Mouse (Mus musculus): ENCODE measurements around the gene Zfp219.

Gene Zfp219

DNA sequence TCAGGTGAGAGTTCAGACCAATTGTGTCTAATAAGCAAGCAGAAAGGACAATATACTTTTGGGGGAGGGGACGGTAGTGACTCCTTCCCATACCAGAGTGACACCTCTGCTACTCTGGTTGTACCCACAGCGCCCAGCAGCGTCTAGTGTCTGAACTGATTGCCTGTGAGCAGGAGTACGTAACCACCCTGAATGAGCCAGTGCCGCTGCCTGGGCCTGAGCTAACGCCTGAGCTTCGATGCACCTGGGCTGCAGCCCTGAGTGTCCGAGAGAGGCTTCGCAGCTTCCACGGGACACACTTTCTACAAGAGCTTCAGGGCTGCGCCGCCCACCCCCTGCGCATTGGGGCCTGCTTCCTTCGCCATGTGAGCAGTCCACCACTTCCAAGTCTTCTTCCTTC lies 23.1 kb downstream of the Zfp219 start:
- DNase-seq (ENCODE audit: low read depth, low spot score), result peak; percentile 46

DNA sequence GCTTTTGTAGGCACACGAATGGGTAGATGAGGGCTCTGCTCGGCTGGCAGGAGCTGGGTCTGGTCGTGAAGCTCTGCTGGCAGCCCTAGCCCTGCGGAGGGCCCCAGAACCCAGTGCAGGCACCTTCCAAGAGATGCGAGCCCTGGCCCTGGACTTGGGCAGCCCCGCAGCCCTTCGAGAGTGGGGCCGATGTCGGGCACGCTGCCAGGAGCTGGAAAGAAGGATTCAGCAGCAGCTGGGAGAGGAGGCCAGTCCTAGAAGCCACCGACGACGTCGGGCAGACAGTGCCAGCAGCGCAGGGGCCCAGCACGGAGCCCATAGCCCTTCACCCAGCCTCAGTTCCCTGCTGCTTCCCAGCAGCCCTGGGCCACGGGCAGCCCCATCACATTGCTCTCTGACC lies 23.7 kb downstream of the Zfp219 start:
- no peak for DNase-seq (ENCODE audit: low read depth, low spot score)

DNA sequence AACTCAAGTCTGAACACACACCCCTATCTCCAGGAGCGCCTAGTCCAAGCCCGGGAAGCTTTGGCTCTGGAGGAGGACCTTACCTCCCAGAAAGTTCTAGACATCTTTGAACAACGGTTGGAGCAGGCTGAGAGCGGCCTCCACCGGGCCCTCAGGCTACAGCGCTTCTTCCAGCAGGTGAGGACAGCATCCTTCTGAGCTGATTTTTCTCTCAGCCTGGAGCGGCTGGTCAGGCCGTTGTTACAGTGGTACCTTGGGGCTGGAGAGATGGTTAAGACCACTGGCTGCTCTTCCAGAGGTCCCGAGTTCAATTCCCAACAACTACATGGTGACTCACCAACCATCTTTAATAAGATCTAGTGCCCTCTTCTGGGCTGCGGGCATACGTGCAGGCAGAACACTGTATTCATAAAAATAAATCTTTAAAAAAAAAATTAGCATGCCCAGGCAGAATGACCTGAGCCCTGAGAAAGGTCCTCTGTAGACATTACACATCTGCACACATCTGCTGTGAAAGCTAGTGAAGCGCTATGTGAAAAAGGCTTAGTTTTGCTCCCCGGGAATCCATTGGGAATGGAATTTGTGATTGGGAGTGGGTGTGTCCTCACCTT lies 24.2 kb downstream of the Zfp219 start:
- peak; percentile 59 for DNase-seq (ENCODE audit: low read depth, low spot score)

DNA sequence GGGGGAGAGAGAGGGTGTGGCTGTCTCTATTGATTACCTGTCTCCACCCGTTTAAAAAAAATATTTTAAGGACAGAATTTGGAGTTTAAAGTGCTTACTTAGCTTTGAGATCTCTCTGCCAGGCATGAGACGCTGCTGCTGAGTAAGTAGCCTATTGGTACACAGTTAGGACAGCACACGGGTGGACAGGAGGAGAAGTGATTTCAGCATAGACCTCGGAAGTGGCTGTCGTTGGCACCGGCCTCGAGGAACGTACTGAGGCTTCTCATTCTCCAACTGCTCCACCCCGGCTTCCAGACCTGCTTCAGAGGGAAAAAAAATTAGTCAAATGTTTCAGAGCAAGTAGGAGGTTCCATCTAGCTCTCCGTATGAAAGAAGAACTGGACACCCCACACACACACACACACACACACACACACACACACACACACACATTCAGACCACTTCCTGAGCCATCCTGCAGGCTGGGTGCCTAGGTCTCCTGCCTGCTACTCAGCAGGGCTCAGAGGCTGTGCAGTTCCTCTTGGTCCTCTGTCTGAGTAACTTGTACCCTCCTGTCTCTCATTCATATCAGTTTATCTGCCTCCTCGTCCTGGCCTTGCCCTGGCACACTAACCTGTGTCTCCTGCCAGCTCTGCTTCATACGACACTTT lies 25.2 kb downstream of the Zfp219 start:
- DNase-seq (ENCODE audit: low read depth, low spot score), result no peak

DNA sequence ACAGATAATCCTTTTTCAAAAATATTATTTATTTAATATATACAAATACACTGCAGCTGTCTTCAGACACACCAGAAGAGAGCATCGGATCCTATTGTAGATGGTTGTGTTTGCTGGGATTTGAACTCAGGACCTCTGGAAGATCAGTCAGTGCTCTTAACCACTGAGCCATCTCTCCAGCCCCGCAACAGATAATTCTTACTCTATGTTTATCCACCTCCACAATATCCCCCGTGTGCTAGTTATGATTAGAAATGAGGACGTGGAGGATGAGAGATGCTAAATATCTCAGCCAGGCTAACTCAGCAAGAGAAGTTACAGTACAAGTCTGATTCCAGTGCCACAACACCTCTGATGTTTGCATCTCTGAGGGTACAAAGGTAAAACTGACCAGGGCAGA lies 26.1 kb downstream of the Zfp219 start:
- no peak for DNase-seq (ENCODE audit: low read depth, low spot score)

DNA sequence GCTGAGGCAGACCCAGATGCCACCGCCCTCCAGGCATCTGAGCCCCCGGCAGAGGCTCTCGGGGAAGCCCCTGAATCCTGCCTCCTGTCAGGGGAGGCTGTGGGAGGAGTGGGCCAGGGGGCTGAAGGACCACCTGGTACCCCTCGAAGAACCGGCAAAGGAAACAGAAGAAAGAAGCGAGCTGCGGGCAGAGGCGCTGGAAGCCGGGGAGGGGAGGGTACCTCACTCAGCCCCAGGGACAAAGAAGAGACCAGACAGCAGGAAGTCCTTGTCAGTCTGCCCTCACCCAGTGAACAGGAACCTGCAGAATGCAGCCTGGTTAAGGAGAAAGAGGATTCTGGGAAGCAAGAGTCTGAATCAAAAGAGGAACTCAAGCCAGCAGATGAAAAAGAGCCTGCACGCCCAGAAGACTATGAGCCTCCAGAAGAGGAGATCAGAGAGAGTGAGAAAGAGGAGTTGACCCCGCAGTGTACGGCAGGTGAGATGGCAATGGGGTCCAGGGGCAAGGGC lies 31.0 kb downstream of the Zfp219 start:
- peak; percentile 2 for DNase-seq (ENCODE audit: low read depth, low spot score)

DNA sequence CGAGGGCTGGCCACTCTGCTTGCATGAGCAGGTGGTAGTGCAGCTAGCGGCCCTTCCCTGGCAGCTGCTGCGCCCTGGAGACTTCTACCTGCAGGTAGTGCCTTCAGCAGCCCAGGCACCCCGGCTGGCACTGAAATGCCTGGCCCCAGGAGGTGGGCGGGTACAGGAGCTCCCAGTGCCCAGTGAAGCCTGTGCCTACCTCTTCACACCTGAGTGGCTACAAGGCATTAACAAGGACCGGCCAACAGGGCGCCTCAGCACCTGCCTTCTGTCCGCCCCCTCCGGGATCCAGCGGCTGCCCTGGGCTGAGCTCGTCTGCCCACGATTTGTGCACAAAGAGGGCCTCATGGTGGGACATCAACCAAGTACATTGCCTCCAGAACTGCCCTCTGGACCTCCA lies 31.8 kb downstream of the Zfp219 start:
- peak; percentile 3 for DNase-seq (ENCODE audit: low read depth, low spot score)

DNA sequence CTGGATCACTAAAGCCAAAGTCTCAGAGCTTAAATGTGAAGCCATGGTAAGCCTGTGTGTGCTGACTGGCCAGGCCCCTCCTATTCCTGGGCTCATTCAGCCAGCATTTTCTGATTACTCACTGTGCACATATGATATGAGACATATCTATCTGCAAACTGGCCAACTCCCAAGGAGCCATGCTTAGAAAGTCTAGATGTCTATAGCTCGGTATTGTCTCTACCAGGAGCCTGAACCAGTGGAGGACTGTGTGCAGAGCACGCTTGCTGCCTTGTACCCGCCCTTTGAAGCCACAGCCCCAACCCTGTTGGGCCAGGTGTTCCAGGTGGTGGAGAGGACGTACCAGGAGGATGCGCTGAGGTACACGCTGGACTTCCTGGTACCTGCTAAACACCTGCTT lies 33.4 kb downstream of the Zfp219 start:
- DNase-seq (ENCODE audit: low read depth, low spot score), result peak; percentile 0

DNA sequence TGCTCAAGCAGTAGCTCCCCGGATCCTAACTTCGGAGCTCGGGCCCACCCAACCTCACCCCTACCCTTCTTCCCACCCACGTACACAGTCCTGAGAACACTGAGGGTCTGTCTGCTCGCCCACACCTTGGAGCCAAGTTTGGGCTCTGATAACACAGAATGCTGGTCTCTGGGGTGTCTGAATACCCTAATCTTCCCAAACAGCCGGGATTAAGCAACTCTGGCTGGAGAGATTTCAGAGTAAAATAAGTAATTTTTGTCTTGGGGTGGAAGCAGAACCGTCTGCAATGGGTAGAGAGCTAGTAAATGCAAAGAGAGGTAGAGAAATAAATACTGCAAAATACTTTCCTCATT lies 34.4 kb downstream of the Zfp219 start:
- no peak for DNase-seq (ENCODE audit: low read depth, low spot score)

DNA sequence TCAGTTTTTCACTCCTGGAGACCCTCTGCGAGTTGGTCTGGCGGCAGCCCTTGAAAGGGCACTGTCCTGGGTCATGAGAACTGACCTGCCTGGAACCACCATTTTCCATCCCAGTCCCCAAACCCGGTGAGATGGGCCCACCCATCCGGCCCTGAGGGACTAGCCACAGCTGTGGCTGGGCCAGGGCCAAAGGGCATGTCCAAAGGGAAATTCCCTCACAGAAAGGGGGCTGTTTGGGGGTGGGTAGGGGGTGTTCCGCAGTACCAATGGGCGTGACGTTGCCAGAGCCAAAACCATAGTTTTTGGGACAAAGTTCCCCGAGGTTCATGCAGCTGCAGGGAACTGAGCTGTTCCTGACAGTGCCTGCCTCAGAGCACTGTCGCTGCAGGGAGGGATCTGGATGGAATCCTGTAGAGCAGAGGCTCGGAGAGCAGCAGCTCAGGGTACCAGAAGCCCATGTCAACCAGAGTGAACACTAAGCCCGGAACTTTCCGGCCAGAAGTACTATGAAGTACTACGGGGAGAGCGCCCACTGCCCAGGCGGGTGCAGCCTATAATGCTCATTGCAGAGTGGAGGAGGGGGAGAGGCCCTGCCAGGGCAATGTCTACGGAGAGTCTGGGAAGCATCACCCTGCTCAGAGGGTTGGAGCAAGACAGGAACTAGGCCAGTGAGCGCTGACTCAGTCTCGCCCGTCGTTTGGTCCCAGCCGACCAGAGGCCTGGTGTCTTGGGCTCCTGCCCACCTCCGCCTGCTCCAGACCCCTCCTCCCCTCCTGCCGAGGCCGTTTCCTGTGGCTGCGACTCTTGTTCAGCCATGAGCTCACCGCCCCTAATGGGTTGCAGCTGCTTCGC lies 35.0 kb downstream of the Zfp219 start:
- peak; percentile 59 for DNase-seq (ENCODE audit: low read depth, low spot score)

DNA sequence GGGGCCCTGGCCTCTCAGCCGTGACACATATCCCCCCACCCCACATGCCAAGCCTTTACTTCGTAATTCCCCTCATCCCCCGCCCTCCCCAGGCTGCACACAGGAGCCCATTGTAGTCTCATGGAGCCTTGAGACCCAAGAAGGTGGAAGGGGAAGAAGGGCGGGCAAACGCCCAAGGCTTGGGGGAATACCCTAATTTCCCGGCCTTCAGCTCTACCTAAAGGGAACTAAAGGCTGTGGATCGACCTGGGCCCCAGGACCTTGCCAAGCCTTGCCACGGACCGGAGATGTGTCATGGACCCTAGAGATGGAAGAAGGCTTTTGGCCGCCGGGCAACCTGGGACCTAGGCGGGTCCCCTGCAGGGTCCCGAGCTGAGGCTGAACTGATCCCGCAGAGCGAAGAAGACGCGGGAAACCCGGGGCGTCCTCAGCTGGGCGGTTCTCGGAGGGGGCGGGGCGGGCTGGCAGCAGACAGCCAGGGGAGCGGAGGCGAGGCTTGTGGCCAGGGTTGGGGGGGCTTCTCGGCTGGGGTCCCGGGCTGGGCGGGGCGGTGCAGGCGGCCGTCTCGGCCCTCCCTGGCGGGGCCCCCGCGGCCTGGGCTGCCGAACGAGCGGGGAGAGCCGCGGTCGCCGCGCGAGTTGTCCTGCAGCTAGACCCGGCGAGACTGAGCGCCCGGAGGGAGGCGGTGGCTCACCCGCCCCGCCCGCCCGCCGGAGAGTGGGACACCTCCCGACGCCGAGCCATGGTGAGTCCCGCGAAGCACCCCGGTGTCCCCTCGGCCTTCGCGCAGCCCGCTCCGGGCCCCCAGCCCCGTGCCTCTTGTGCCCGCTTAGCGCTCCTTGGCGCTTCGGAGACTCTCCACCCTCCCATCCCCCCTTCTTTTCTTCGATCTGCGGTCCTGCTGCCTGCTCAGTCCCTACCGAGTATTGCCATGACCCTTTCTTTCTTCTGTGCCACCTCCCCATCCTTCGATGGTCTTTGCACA lies 36.0 kb downstream of the Zfp219 start, which contains the start of gene Arhgef40:
TSS of gene Arhgef40 (plus strand) at position 473 of the 985 bp plus-strand sequence.
- DNase-seq (ENCODE audit: low read depth, low spot score), result peak; percentile 51

DNA sequence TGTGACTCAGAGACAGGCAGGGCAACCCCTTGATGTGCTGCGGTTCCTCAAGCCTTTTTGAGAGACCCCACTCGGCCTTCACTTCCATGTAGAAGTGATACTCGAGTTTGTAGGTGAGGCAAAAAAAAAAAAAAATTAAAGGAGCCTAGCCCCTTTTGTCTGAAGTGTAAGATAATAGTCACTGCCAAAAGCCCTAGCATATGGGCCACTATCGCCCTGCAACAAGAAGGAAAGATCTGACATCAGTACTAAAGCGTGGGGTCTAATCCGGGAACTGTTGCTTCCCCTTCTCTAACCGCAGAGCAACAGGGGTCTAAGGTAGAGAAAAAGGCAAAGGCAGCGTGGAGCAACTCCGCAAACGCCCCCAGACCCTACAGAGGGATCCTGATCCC lies 36.7 kb downstream of the Zfp219 start:
- no peak for DNase-seq (ENCODE audit: low read depth, low spot score)

DNA sequence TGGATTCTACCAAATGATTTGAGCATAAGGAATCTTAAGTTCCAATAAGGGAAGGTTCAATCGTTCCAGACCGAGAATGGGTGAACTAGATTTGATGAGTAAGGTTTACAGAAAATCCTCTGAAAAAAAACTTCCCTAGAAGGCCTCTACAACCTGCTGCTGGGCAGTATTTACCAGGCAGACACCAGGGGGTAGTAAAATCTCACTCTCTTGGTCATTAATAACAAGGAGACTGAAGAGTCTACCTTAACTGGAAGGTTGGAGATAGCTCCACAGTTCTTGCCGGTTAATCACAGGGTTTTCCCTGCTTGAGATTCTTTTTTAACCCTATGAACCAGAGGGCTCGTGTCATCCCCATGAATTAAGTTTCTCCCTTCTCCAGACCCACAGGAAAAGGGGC lies 37.3 kb downstream of the Zfp219 start:
- peak; percentile 0 for DNase-seq (ENCODE audit: low read depth, low spot score)

DNA sequence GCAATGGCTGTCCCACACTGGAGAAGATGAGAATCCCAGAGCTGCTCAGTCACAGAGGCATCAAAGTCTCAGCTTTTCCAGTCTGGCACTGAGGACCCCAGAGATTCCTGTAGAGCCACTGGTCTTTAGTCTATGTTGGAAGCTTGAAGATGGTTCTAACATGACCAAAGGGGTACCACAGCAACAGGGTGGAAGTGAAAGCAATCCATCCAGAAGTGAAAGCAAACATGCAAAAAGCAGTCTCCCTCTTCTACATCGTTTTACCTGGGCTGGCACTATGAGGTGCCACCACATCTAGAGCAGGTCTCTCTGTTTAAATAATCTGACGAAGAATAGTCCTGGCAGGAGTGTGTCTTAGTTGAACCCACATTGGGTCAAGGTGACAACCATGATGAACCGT lies 41.3 kb downstream of the Zfp219 start:
- DNase-seq (ENCODE audit: low read depth, low spot score), result no peak

DNA sequence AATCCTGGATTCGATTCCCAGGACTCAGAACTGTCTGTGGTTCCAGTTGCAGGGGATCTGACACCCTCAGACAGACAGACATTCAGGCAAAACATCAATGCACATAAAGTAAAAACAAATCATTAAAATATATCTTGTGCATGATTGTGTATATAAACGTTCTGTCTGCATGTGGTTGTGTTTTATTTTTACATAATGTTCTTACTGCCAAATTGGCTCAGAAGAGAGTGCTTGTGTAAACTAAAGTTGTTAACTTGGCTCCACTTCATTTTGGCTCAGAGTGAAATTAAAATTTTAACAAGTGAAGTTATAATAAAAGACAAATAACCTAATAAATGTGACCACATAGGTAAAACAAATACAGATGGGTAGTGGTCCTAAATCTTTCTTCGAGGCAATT lies 53.1 kb downstream of the Zfp219 start:
- DNase-seq (ENCODE audit: low read depth, low spot score), result no peak

DNA sequence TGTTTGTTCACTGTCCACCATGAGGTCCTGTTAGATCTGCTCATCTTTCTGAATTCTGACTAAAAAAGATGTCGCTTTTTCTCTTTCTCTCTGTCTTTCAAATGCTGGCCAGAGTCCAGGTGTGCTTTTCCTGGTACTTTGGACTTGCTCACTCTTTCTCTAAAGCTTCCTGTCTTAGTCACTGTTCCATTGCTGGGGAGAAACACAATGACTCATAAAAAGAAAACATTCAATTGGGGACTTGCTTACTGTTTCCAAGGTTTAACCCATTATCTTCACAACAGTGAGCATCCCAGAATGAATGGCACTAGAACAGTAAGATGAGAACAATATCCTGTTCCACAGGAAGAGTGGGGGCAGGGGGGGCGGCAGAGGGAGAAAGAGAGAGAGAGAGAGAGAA lies 60.2 kb downstream of the Zfp219 start:
- DNase-seq (ENCODE audit: low read depth, low spot score), result peak; percentile 0

All from R1 (cell line).